Mouse (Mus musculus): ENCODE measurements at regions not wholly inside any gene's neighbourhood (a gene's known extent, or its start where the extent isn't known, plus 50 kb on each side); places are given as distances from the start of the nearest gene placed in this dataset.

DNA sequence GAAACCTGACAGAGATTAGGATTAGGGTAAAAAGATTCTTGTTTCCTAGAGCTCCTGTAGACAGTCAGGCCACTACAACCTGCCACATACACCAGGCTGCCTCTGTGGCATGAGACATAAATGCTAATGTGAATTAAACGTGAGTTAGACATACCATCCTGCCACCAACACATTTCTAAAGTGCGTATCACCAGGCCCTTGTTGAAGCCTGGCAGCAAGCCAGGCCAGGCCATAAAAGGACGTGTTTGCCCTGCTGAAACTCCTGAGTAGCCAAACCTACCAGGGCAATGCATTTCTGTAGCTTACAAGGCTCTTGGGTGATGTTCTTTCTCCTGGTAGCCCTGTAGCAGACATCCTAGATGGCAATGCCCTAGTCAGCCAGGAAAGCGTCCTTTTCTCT lies 63.4 kb upstream of the Gm5458 start:
- no peaks in the 10 kb centered on the region for H3K27me3 ChIP-seq (replicated peaks; ENCODE audit: control insufficient read depth, insufficient read depth, low read length)
- no peak overlapping the region for H3K27ac ChIP-seq (replicated peaks; ENCODE audit: low read depth, low read length)
- no peaks in the 10 kb centered on the region for H3K9me3 ChIP-seq (ENCODE audit: control insufficient read depth, low read length)
- H3K4me3 ChIP-seq (ENCODE audit: low read depth, low read length) = no peak overlapping the region
- no peak overlapping the region for H3K9ac ChIP-seq (ENCODE audit: low read depth, low read length)
- H3K4me1 ChIP-seq (ENCODE audit: control insufficient read depth, insufficient read depth, low read length) = no peaks in the 10 kb centered on the region
- WGBS = 37% methylated on average over 4 of the region's 4 CpGs
- H3K4me2 ChIP-seq (ENCODE audit: low read depth, low read length) = no peak overlapping the region
- DNase-seq (ENCODE audit: low spot score) (peak; percentile 23), ATAC-seq (ENCODE audit: low read depth) (no peak)
- H3K36me3 ChIP-seq (ENCODE audit: control insufficient read depth, insufficient read depth, low read length) = no peaks in the 10 kb centered on the region

GRCm38 (mm10) chr14:19674046-19674445 lies 71.7 kb upstream of the Gm5458 start:
- H3K4me2 ChIP-seq (ENCODE audit: low read depth, low read length) = no peak overlapping the region
- no peaks in the 10 kb centered on the region for H3K27me3 ChIP-seq (replicated peaks; ENCODE audit: control insufficient read depth, insufficient read depth, low read length)
- no peaks in the 10 kb centered on the region for H3K4me1 ChIP-seq (ENCODE audit: control insufficient read depth, insufficient read depth, low read length)
- no peak overlapping the region for H3K27ac ChIP-seq (replicated peaks; ENCODE audit: low read depth, low read length)
- H3K4me3 ChIP-seq (ENCODE audit: low read depth, low read length) = no peak overlapping the region
- H3K36me3 ChIP-seq (ENCODE audit: control insufficient read depth, insufficient read depth, low read length) = no peaks in the 10 kb centered on the region
- WGBS = 68% methylated on average over 2 of the region's 2 CpGs
- DNase-seq (ENCODE audit: low spot score) (no peak), ATAC-seq (ENCODE audit: low read depth) (no peak)
- no peaks in the 10 kb centered on the region for H3K9me3 ChIP-seq (ENCODE audit: control insufficient read depth, low read length)
- no peak overlapping the region for H3K9ac ChIP-seq (ENCODE audit: low read depth, low read length)

DNA sequence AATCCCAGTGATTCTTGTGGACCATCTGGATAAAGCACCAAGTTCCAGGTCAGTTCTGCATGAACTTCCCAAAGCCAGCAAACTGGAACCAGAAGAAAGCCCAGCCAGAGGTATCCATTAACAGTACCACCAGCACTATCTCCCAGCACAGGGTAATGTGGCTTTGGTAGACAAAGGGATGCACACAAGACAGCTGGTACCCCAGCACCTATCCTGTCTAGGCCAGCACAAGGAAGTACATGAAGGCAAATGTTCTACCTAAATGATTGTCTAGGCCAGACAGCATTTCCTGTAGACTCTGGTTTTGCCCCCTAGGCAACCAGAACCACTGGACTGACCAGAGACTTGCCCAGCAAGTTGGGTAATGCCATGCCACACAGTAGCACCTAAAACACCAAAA lies 62.6 kb upstream of the Nid2 start:
- H3K9ac ChIP-seq (ENCODE audit: low read depth, low read length) = no peak overlapping the region
- H3K27ac ChIP-seq (replicated peaks; ENCODE audit: low read depth, low read length) = no peak overlapping the region
- no peak overlapping the region for H3K4me2 ChIP-seq (ENCODE audit: low read depth, low read length)
- no peak for DNase-seq (ENCODE audit: low spot score)
- H3K9me3 ChIP-seq (ENCODE audit: control insufficient read depth, low read length) = no peaks in the 10 kb centered on the region
- H3K4me3 ChIP-seq (ENCODE audit: low read depth, low read length) = no peak overlapping the region
- ATAC-seq (ENCODE audit: low read depth) = no peak
- no peaks in the 10 kb centered on the region for H3K4me1 ChIP-seq (ENCODE audit: control insufficient read depth, insufficient read depth, low read length)
- H3K27me3 ChIP-seq (replicated peaks; ENCODE audit: control insufficient read depth, insufficient read depth, low read length) = no peaks in the 10 kb centered on the region
- no peaks in the 10 kb centered on the region for H3K36me3 ChIP-seq (ENCODE audit: control insufficient read depth, insufficient read depth, low read length)

GRCm38 (mm10) chr14:19693606-19694005 lies 57.5 kb upstream of the Nid2 start:
- no peaks in the 10 kb centered on the region for H3K4me1 ChIP-seq (ENCODE audit: control insufficient read depth, insufficient read depth, low read length)
- DNase-seq (ENCODE audit: low spot score) (peak; percentile 8), ATAC-seq (ENCODE audit: low read depth) (no peak)
- WGBS = 63% methylated on average over 2 of the region's 2 CpGs
- H3K4me2 ChIP-seq (ENCODE audit: low read depth, low read length) = no peak overlapping the region
- H3K27me3 ChIP-seq (replicated peaks; ENCODE audit: control insufficient read depth, insufficient read depth, low read length) = no peaks in the 10 kb centered on the region
- no peak overlapping the region for H3K27ac ChIP-seq (replicated peaks; ENCODE audit: low read depth, low read length)
- no peak overlapping the region for H3K4me3 ChIP-seq (ENCODE audit: low read depth, low read length)
- no peaks in the 10 kb centered on the region for H3K36me3 ChIP-seq (ENCODE audit: control insufficient read depth, insufficient read depth, low read length)
- H3K9me3 ChIP-seq (ENCODE audit: control insufficient read depth, low read length) = no peaks in the 10 kb centered on the region
- no peak overlapping the region for H3K9ac ChIP-seq (ENCODE audit: low read depth, low read length)

DNA sequence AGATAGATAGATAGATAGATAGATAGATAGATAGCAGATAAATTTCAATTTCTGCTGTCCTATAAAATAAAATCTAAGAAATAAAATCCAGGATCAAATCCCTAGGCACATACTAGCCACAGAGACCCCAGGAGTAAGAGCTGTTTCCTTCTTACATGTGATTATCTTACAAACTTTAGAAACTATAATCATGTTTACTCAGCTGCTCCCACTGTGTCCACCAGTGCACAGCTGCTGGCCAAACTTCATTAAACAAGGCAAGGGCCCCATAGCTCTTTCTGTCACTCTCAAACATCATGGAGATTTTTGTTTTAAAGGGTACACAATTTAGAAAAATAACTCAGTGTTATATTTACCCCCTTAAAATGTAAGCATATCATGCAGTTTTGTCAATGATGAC lies 56.8 kb upstream of the Nid2 start:
- Histone ChIP-seq H3K9ac (ENCODE audit: low read depth, low read length) (no peak overlapping the region), H3K36me3 (ENCODE audit: control insufficient read depth, insufficient read depth, low read length) (no peaks in the 10 kb centered on the region), H3K4me3 (ENCODE audit: low read depth, low read length) (no peak overlapping the region), H3K9me3 (ENCODE audit: control insufficient read depth, low read length) (no peaks in the 10 kb centered on the region), H3K27ac (replicated peaks; ENCODE audit: low read depth, low read length) (no peak overlapping the region), H3K27me3 (replicated peaks; ENCODE audit: control insufficient read depth, insufficient read depth, low read length) (no peaks in the 10 kb centered on the region), H3K4me2 (ENCODE audit: low read depth, low read length) (no peak overlapping the region), H3K4me1 (ENCODE audit: control insufficient read depth, insufficient read depth, low read length) (no peaks in the 10 kb centered on the region)
- DNase-seq (ENCODE audit: low spot score) = no peak
- no peak for ATAC-seq (ENCODE audit: low read depth)

DNA sequence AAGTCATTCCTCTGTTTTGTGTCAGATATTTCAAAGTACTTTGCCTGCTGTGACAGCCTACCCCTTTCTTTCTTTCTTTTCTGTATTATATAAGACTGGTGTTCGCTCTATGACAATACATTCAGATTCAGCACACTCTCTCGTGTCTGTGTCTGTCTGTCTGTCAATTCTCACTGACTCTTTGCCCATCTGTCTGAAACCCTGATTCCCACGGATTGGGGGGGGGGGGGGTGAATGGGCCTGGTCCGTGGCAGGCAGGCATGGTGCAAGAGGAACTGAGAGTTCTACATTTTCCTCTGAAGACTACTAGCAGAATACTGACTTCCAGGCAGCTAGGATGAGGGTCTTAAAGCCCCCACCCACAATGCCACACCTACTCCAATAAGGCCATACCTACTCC lies 51.6 kb upstream of the Nid2 start:
- 59% methylated on average over 4 of the region's 4 CpGs for WGBS
- H3K27me3 ChIP-seq (replicated peaks; ENCODE audit: control insufficient read depth, insufficient read depth, low read length) = no peaks in the 10 kb centered on the region
- no peaks in the 10 kb centered on the region for H3K36me3 ChIP-seq (ENCODE audit: control insufficient read depth, insufficient read depth, low read length)
- no peak overlapping the region for H3K9ac ChIP-seq (ENCODE audit: low read depth, low read length)
- no peak overlapping the region for H3K4me2 ChIP-seq (ENCODE audit: low read depth, low read length)
- H3K9me3 ChIP-seq (ENCODE audit: control insufficient read depth, low read length) = 0 out of 2 replicates have a peak, but pooled peaks cover 3% of the 10 kb centered on the region
- no peak overlapping the region for H3K4me3 ChIP-seq (ENCODE audit: low read depth, low read length)
- no peak for ATAC-seq (ENCODE audit: low read depth)
- DNase-seq (ENCODE audit: low spot score) = no peak
- no peaks in the 10 kb centered on the region for H3K4me1 ChIP-seq (ENCODE audit: control insufficient read depth, insufficient read depth, low read length)
- H3K27ac ChIP-seq (replicated peaks; ENCODE audit: low read depth, low read length) = no peak overlapping the region

Data from embryonic facial prominence, embryonic 14.5 days (tissue).